Mouse (Mus musculus): ENCODE data around the gene Trub1. TPM values are rescaled to one million over a fixed set of nuclear protein-coding genes. Genes with fewer than 3 reads are reported as not detected.

Gene Trub1
- polyA plus RNA-seq, 1 experiment = 8.1 TPM

DNA sequence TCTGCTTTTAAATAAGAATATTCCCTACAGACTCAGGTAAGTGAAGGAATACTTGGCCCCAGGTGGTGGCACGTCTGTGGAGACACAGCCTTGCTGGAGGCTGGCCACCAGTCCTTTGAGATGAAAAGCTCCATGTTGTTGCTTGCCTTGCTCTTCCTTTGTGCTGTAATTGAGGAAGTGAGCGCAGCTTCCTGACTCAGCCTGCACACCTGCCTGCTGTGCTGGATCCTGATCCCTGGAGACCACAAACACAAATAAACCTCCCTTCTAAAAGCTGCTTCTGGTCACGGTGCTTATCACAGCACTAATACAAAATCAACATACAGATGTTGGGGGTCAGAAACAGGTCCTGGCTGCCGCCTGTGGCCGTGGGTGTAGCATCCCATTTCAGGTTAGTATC is 41.3 kb downstream of the Trub1 start:
- DNase-seq = no peak
- Histone ChIP-seq H3K27ac (ENCODE audit: control insufficient read depth, insufficient read depth, low read length) (no peak overlapping the region), H3K4me3 (ENCODE audit: control insufficient read depth, insufficient read depth, low read length) (no peak overlapping the region), H3K36me3 (ENCODE audit: control insufficient read depth, insufficient read depth, low read length) (no peaks in the 10 kb centered on the region), H3K27me3 (ENCODE audit: control insufficient read depth, insufficient read depth, low read length) (no peaks in the 10 kb centered on the region), H3K4me1 (replicated peaks; ENCODE audit: control insufficient read depth, insufficient read depth, low read length) (no peaks in the 10 kb centered on the region)
- no peak for TF ChIP-seq POLR2A (IDR thresholded peaks at IDR 0.05; ENCODE audit: control insufficient read depth, extremely low read depth, insufficient read depth, low read length, poor library complexity)
- TF ChIP-seq CTCF (IDR thresholded peaks at IDR 0.05; ENCODE audit: borderline replicate concordance, control insufficient read depth, extremely low read depth, insufficient read depth, low read length, poor library complexity) = no peak
- WGBS = 89% methylated on average over 5 of the region's 5 CpGs

DNA sequence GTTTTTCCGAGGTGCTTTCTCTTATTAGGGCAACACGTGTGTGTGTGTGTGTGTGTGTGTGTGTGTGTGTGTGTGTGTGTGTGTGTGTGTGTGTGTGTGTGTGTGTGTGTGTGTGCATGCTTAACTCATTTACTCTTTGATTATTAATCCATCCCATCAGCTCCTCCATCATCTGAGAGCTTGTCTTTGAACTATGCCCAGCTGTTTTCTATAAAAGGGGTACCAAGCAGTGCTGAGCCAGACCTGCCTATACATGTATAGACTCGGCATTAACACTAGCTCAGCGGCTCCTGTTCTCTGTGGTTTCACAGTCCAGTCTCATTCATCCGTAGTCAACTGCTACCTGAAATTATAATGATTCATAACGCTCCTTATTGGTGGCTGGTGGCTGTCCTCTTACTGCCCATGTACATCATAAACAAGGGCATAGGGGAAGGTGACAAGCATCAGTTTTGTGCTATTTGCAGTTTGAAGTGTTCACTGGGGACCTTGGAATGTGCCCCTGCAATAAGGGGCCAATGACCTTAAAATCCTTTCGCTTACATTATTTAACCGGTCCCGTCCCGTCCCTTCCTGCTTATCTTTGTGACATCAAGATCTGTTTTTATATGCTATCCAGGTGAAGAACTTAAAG is 45.5 kb downstream of the Trub1 start:
- TF ChIP-seq CTCF (IDR thresholded peaks at IDR 0.05; ENCODE audit: borderline replicate concordance, control insufficient read depth, extremely low read depth, insufficient read depth, low read length, poor library complexity) (no peak), POLR2A (IDR thresholded peaks at IDR 0.05; ENCODE audit: control insufficient read depth, extremely low read depth, insufficient read depth, low read length, poor library complexity) (no peak)
- 87% methylated on average over 10 of the region's 10 CpGs for WGBS
- H3K27ac ChIP-seq (ENCODE audit: control insufficient read depth, insufficient read depth, low read length) = no peak overlapping the region
- no peaks in the 10 kb centered on the region for H3K27me3 ChIP-seq (ENCODE audit: control insufficient read depth, insufficient read depth, low read length)
- no peak for DNase-seq
- H3K36me3 ChIP-seq (ENCODE audit: control insufficient read depth, insufficient read depth, low read length) = no peaks in the 10 kb centered on the region
- no peak overlapping the region for H3K4me3 ChIP-seq (ENCODE audit: control insufficient read depth, insufficient read depth, low read length)
- H3K4me1 ChIP-seq (replicated peaks; ENCODE audit: control insufficient read depth, insufficient read depth, low read length) = no peaks in the 10 kb centered on the region

- 91% methylated on average over 6 of the region's 6 CpGs for WGBS
- DNase-seq = no peak
These were observed 46.2 kb downstream of the Trub1 start for GRCm38 (mm10) chr19:57498884-57499410.

DNA sequence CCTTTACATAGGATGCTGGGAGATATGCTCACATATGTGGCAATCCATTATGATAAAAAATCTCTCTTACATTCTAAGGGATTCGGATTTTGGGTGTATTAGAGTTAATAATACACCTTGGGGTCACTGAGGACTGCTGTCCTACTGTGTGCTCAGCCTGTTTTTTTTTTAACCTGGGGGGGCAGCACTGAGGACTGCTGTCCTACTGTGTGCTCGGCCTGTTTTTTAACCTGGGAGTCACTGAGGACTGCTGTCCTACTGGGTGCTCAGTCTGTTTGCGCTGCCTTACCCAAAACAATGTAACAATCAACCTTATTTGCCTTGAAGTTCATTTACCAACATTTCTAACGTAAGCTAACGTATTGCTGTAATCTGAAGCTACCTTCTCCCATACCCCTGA is 47.5 kb downstream of the Trub1 start:
- TF ChIP-seq POLR2A (IDR thresholded peaks at IDR 0.05; ENCODE audit: control insufficient read depth, extremely low read depth, insufficient read depth, low read length, poor library complexity) (no peak), CTCF (IDR thresholded peaks at IDR 0.05; ENCODE audit: borderline replicate concordance, control insufficient read depth, extremely low read depth, insufficient read depth, low read length, poor library complexity) (no peak)

More at GRCm38 (mm10) chr19:57498884-57499410, 46.2 kb downstream of the Trub1 start:
- H3K36me3 ChIP-seq (ENCODE audit: control insufficient read depth, insufficient read depth, low read length) = no peaks in the 10 kb centered on the region
- no peaks in the 10 kb centered on the region for H3K4me1 ChIP-seq (replicated peaks; ENCODE audit: control insufficient read depth, insufficient read depth, low read length)
- no peak for TF ChIP-seq POLR2A (IDR thresholded peaks at IDR 0.05; ENCODE audit: control insufficient read depth, extremely low read depth, insufficient read depth, low read length, poor library complexity)
- TF ChIP-seq CTCF (IDR thresholded peaks at IDR 0.05; ENCODE audit: borderline replicate concordance, control insufficient read depth, extremely low read depth, insufficient read depth, low read length, poor library complexity) = no peak
- no peaks in the 10 kb centered on the region for H3K27me3 ChIP-seq (ENCODE audit: control insufficient read depth, insufficient read depth, low read length)
- no peak overlapping the region for H3K27ac ChIP-seq (ENCODE audit: control insufficient read depth, insufficient read depth, low read length)
- no peak overlapping the region for H3K4me3 ChIP-seq (ENCODE audit: control insufficient read depth, insufficient read depth, low read length)

GRCm38 (mm10) chr19:57503144-57503543 is 50.4 kb downstream of the Trub1 start:
- no peak for DNase-seq
- 90% methylated on average over 6 of the region's 6 CpGs for WGBS
- Histone ChIP-seq H3K4me3 (ENCODE audit: control insufficient read depth, insufficient read depth, low read length) (no peak overlapping the region), H3K4me1 (replicated peaks; ENCODE audit: control insufficient read depth, insufficient read depth, low read length) (no peaks in the 10 kb centered on the region), H3K27ac (ENCODE audit: control insufficient read depth, insufficient read depth, low read length) (no peak overlapping the region), H3K27me3 (ENCODE audit: control insufficient read depth, insufficient read depth, low read length) (no peaks in the 10 kb centered on the region), H3K36me3 (ENCODE audit: control insufficient read depth, insufficient read depth, low read length) (no peaks in the 10 kb centered on the region)
- TF ChIP-seq POLR2A (IDR thresholded peaks at IDR 0.05; ENCODE audit: control insufficient read depth, extremely low read depth, insufficient read depth, low read length, poor library complexity) = no peak

More for the DNA sequence above, 47.5 kb downstream of the Trub1 start:
- no peak for DNase-seq
- Histone ChIP-seq H3K36me3 (ENCODE audit: control insufficient read depth, insufficient read depth, low read length) (no peaks in the 10 kb centered on the region), H3K27ac (ENCODE audit: control insufficient read depth, insufficient read depth, low read length) (no peak overlapping the region), H3K4me3 (ENCODE audit: control insufficient read depth, insufficient read depth, low read length) (no peak overlapping the region), H3K27me3 (ENCODE audit: control insufficient read depth, insufficient read depth, low read length) (no peaks in the 10 kb centered on the region), H3K4me1 (replicated peaks; ENCODE audit: control insufficient read depth, insufficient read depth, low read length) (no peaks in the 10 kb centered on the region)
- WGBS = 96% methylated on average over 5 of the region's 5 CpGs

- no peak overlapping the region for H3K27ac ChIP-seq (ENCODE audit: control insufficient read depth, insufficient read depth, low read length)
- no peaks in the 10 kb centered on the region for H3K36me3 ChIP-seq (ENCODE audit: control insufficient read depth, insufficient read depth, low read length)
- no peaks in the 10 kb centered on the region for H3K4me1 ChIP-seq (replicated peaks; ENCODE audit: control insufficient read depth, insufficient read depth, low read length)
- 79% methylated on average over 25 of the region's 25 CpGs for WGBS
- no peaks in the 10 kb centered on the region for H3K27me3 ChIP-seq (ENCODE audit: control insufficient read depth, insufficient read depth, low read length)
- no peak overlapping the region for H3K4me3 ChIP-seq (ENCODE audit: control insufficient read depth, insufficient read depth, low read length)
- no peak for DNase-seq
- no peak for TF ChIP-seq POLR2A (IDR thresholded peaks at IDR 0.05; ENCODE audit: control insufficient read depth, extremely low read depth, insufficient read depth, low read length, poor library complexity)
- no peak for TF ChIP-seq CTCF (IDR thresholded peaks at IDR 0.05; ENCODE audit: borderline replicate concordance, control insufficient read depth, extremely low read depth, insufficient read depth, low read length, poor library complexity)
These were observed 52.6 kb downstream of the Trub1 start for GRCm38 (mm10) chr19:57505048-57505932.
